Mouse (Mus musculus) cerebellum, adult 8-10 months (tissue): ENCODE data around the gene Olfr1371.
A peak's percentile ranks its signal among the peaks of the same experiment; 100 is the strongest.

Experiments
- DNase-seq: peaks from one replicate; pipeline ENCODE4 v3.0.0; 2022

Gene Olfr1371

GRCm38 (mm10) chr11:52213887-52214286 lies at the start of gene Olfr1371:
Gene Olfr1371 (minus strand): TSS chr11:52213987.
- no peak for DNase-seq

- no peak for DNase-seq
Measured at GRCm38 (mm10) chr11:52262338-52262737, 48.6 kb upstream of the Olfr1371 start.

DNA sequence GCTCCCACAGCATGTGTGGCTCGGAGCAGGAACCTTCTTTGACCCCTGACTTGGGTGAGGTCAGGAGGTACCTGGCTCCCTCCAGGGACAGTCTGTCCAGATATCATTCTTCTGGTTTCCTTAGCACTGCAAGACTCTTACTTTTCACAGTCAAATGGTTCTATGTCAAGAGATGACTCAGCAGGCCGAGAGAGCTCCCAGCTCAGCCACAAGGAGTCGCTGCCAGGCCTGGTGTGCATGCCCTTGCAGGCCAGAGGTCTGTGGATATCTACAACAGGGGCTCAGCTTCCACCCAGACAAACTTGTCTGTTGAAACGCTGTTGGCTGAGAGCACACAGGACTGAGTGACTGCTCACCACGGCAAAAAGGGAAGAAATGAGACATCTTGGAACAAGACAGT lies 48.1 kb upstream of the Olfr1371 start:
- DNase-seq = no peak

- DNase-seq = no peak
Measured at GRCm38 (mm10) chr11:52260878-52261277, 47.1 kb upstream of the Olfr1371 start.

- DNase-seq = no peak
Measured at GRCm38 (mm10) chr11:52258711-52259110, 44.9 kb upstream of the Olfr1371 start.

GRCm38 (mm10) chr11:52257376-52257775 lies 43.6 kb upstream of the Olfr1371 start:
- DNase-seq = no peak

- DNase-seq = no peak
Measured at GRCm38 (mm10) chr11:52255077-52255476, 41.3 kb upstream of the Olfr1371 start.

DNA sequence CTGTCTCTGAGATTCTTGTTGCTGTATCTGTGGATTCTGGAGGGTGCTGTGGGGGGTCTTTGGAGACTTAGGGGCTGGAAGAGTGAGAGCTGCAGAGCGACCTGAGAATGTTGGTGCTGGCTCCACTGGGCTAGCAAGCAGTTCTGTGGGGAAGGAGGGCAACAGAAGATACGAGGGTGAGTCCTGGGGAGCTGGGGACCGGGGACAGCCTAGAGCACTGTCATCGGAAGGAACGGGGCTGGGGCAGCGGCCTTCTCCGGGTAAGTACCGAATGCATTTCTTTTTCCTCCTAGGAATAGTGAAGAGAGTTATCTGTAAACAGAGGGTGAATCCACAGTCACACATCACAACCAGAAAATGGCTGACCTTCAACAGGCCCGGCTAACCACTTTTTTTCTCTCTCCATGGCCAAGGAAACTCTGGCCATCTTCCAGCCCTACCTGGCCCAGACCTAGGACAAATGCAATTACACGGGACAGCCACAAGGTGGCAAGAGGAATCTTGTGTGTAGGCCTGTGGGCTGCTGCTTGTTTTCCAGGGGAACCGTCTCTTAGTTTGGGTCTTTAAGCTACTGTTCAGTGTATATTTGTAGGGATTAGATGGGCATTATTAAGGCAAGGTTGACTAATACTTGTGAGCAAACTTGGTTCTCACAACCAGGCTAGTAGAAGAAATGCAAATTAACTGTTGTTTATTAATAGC lies 40.0 kb upstream of the Olfr1371 start:
- DNase-seq = peak; percentile 79

GRCm38 (mm10) chr11:52252692-52253091 lies 38.9 kb upstream of the Olfr1371 start:
- no peak for DNase-seq

DNA sequence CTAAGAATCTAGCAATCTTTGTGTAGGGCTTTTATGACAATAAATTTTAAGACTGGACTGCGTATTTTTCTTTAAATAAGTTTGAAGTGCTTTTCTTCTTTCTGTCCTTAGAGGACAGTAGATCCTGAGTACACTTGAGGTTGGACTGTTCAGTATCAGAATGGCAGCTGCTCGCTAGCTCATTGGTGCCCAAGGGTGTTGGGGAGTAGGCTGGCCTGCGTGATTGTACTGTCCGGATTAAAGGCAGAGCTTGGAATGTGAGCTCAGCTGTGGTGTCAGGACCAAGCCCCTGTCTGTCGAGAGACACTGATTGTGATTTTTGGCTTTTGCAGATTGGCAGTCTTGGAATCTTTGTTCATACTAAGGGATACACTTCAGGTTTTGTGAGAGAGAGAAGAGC lies 38.0 kb upstream of the Olfr1371 start:
- DNase-seq = no peak

GRCm38 (mm10) chr11:52249452-52249851 lies 35.7 kb upstream of the Olfr1371 start:
- DNase-seq = no peak

DNA sequence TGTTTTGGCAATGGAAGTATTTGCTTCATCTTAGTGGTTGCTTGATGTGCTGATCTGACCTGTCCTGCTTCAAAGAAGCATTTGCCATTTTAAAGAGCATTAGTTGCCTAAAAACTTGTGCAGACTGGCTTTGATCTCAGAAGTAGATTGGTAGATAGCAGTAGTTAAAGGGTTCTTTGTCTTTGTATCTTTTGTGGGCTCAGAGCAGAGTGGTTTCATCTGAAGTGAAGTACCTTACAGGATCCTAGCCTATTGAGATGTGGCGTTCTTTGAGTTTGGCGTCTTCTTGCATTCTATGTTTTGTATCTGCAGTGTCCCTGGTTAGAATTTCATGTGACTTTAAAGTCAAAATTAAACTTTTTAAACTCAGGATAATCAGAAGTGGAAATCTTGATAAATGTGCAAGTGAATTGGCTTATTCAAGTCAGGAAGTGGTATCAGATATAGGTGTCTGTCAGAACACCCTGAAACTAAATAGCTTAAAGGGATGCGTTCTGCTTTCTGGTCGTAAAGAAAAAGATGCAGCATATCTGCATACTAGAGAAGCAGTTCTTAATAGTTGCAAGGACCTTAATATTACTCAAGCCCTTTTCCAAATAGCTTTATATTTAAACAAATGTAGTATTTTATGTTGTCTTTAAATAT lies 27.2 kb upstream of the Olfr1371 start:
- DNase-seq = no peak

- DNase-seq = peak; percentile 18
Measured at GRCm38 (mm10) chr11:52234509-52234908, 20.7 kb upstream of the Olfr1371 start.

DNA sequence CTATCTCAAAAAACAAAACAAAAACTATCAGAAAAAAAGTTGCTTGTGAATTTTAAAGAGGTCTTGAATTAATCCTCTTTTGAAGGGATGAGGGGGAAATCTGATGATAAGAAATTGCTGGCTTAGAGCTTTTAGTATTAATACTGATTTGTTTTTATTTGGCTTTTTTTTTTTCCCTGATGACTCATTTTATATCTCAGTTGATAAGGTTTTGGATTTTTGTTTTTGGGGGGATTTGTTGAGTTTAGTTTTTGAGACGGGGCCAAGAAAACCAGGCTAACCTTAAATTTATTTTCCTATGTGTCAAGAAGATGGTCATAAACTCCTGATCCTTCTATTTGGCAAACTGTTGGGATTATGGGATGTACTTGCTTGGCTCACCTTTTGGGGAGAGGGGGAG lies 20.1 kb upstream of the Olfr1371 start:
- DNase-seq = no peak

DNA sequence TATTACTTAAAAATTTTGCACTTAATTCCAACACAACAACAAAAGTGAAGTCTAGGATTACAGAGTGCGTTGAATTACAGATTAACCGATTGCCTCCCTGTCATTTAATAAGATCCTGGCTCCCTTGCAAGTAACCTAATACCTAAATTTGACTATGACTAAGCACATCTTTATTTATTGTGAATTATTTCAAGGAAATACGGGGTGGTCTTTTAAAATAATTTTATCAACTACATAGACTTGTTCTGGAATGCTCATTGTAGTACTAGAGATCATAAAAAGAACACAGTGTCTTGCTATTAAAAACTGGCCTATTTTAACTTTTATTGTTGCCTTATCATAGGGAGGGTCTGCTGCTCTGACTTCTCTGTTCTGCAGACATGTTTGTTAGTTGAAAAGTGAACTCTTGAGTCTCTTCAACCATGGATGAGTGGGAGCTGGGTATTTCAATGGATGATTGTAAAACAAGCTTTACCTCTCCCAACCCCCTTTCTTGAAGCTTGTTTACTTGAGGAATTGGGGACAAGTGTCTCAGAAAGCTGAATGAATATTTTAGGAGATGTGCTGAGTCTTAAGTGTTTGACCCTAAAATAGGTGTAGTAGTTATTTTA lies 19.4 kb upstream of the Olfr1371 start:
- no peak for DNase-seq

- DNase-seq = peak; percentile 93
Measured at GRCm38 (mm10) chr11:52231606-52232541, 18.1 kb upstream of the Olfr1371 start, which contains the start of gene Skp1a. Gene Skp1a (plus strand): TSS chr11:52231995.

DNA sequence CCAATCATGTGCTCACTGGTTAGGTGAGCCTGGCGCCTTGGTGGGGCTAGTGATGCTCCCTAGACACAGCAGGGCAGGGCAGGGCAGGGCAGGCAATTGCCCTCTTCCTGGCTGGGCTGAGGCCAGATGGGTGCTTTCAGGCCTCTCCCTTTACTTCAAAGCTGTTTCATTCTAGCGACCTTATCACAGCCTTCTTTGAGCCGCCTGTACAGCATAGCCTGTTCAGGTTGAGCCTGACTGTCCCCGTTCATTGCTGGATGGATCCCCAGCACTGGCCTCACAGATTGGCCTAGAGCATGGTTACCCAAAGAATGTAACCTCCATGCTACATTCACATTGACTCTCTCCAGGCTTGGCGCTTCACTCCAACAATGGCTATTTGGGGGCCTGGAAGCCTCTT lies 16.9 kb upstream of the Olfr1371 start:
- no peak for DNase-seq

DNA sequence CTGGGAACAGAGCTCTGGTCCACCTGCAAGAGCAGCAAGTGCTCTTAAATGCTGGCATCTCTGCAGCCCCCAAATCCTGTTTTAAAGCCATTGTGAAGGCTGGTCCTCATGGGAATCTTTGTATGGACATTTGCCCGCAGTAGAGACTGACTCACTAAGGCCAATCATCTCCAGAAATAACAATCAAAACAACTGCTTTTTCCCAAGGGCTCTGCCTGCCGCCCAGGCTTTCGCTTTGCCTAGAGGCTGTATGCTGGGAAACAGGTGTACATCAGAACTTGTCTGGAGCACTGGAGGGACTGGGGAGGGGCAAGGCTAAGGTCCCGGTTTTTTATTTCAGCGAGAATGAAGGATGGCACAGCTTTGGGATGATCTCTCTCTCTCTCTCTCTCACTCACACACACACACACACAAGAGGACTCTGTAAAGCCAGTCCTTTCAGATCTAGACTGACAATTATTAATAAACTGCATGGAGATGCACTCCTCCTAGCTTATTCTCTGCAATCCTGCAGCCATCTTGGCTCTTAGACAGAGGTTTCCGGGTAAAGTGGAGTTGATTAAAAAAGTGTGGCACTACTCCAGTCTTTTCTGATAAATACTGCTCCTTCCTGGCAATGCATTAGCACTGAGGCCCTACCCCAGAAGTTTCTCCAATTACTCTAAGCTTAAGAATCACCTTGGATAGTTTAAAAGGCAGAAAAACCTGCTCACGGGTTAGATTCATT lies 15.1 kb upstream of the Olfr1371 start:
- no peak for DNase-seq

GRCm38 (mm10) chr11:52227466-52228226 lies 13.9 kb upstream of the Olfr1371 start:
- no peak for DNase-seq

- no peak for DNase-seq
Measured at GRCm38 (mm10) chr11:52227053-52227452, 13.3 kb upstream of the Olfr1371 start.

DNA sequence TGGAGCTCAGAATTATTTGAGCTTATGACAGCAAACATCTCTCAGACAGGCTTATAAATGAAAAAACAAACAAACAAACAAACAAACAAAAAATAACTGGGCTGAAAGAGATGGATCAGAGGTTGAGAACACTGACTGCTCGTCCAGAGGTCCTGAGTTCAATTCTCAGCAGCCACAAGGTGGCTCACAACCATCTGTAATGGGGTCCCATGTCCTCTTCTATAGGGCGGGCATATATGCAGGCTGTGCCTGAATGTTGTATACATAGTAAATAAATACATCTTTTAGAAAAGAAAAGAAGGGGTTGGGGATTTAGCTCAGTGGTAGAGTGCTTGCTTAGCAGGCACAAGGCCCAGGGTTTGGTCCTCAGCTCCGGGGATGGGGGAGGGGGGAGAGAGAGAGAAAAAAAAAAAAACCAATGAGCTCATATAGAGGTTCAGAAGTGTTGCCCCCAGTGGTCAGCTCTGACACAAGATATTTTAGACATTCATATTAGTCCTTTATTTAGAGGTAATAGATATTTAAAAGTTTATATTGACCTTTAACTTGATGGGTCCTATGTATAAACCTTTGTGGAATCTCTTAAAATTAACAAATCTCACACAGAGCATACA lies 12.3 kb upstream of the Olfr1371 start:
- no peak for DNase-seq
